Mouse (Mus musculus): ENCODE data around the gene Cpox. TPM values are rescaled to one million over a fixed set of nuclear protein-coding genes. Genes with fewer than 3 reads are reported as not detected.

Cpox gene
- polyA plus RNA-seq (2015; fragmentation: Nextera tagmentation; extraction: Ambion mirVana): 8.5 and 11.1 TPM in 2 replicates

DNA sequence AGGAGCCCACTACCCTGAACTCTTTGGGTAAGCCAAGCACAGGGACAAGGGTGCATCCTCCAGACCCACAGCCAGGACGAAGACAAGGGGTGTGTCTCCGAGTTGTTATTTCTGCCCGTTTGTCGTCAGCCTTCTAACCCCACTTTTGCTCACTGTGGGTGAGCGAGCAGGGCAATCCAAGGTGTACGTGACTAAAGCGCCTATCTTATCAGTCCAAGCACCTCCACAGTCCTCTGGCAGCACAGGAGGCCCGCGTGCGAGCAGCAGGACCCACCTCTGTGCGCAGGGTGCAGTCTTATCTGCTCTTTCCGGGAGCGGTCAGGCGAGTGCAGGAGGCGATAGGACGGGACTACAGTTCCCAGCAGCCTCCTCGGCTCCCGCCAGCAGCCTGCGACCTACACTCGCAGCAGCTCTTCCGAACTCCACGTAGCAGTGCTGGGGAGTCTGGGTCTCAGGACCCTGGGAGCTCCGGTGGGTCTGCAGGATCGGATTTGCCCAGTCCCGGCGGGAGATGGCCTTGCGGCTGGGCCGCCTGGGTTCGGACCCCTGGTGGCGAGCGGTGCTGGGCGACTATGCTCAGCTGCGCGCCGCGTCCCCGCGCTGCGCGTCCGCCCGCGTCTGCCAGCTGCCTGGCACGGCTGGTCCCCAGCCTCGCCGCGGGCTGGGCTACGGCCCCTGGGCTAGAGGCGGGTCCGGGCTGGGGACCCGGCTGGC is at the start of gene Cpox:
Gene Cpox, plus strand, starts transcription at position 376 of the 714 bp plus-strand sequence.
- Histone ChIP-seq H3K36me3 (ENCODE audit: control insufficient read depth, insufficient read depth) (0 out of 2 replicates have a peak, but pooled peaks cover 5% of the 10 kb centered on the region), H3K9ac (replicated peaks; ENCODE audit: low read depth, low read length) (peak within 1 kb of the TSS; percentile 91), H3K27ac (ENCODE audit: low read length) (peak within 1 kb of the TSS; percentile 65), H3K27me3 (replicated peaks; ENCODE audit: control insufficient read depth, insufficient read depth, low read length) (no peaks in the 10 kb centered on the region), H3K4me1 (replicated peaks; ENCODE audit: control insufficient read depth, insufficient read depth, low read length) (peaks cover 11% of the 10 kb centered on the region), H3K9me3 (ENCODE audit: control insufficient read depth, low read length) (no peaks in the 10 kb centered on the region), H3K4me2 (ENCODE audit: low read length) (peak within 1 kb of the TSS; percentile 88), H3K4me3 (replicated peaks; ENCODE audit: low read length) (peak within 1 kb of the TSS; percentile 87)
- peak; percentile 99 for ATAC-seq
- under 1% methylated on average over 51 of the region's 51 CpGs for WGBS

DNA sequence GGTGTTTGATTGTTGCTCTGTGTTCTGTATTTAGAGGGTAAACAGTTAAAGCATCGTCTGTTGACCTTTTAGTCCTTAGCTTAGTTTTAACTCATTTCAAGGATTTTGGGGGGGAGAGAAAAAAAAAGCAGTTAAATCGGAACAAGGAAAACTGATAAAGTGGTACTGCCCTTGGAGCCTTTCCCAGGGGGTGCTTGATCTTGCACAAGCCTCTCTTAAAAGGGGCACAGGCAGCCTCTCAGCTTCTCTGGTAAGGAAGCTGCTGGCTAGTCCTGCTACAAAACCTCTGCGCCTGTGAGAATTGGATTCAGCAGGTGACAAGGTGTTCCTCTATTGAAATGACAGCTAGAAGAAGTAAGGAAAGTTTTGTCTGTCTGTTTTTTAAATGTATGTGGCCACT is 47.7 kb upstream of the Cpox start:
- ATAC-seq: no peak
- Histone ChIP-seq H3K27ac (ENCODE audit: low read length) (no peak overlapping the region), H3K9me3 (ENCODE audit: control insufficient read depth, low read length) (no peaks in the 10 kb centered on the region), H3K4me1 (replicated peaks; ENCODE audit: control insufficient read depth, insufficient read depth, low read length) (no peaks in the 10 kb centered on the region), H3K4me2 (ENCODE audit: low read length) (no peak overlapping the region), H3K27me3 (replicated peaks; ENCODE audit: control insufficient read depth, insufficient read depth, low read length) (no peaks in the 10 kb centered on the region), H3K9ac (replicated peaks; ENCODE audit: low read depth, low read length) (no peak overlapping the region), H3K36me3 (ENCODE audit: control insufficient read depth, insufficient read depth) (no peaks in the 10 kb centered on the region), H3K4me3 (replicated peaks; ENCODE audit: low read length) (no peak overlapping the region)
- 94% methylated on average over 3 of the region's 3 CpGs for WGBS

DNA sequence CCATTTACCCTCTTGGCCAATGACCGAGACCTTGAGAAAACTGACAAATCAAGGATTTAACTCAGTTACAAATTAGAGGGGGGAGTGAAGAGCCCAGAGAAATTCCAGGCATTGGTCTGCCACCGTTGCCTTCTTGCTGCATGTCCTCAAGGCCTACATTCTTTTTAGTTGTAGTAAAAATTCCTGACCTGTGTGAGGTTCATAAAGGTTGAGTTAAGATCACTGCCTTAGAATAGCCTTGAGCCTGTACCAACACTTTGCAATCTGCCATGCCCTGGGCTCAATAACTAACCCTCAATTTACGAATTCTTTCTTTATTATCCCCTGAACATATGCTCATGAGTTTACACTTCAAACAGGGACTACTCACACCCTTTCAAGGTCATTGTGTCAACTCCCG is 47.0 kb upstream of the Cpox start:
- H3K4me1 ChIP-seq (replicated peaks; ENCODE audit: control insufficient read depth, insufficient read depth, low read length): no peaks in the 10 kb centered on the region
- no peak overlapping the region for H3K4me3 ChIP-seq (replicated peaks; ENCODE audit: low read length)
- no peak overlapping the region for H3K4me2 ChIP-seq (ENCODE audit: low read length)
- no peaks in the 10 kb centered on the region for H3K36me3 ChIP-seq (ENCODE audit: control insufficient read depth, insufficient read depth)
- no peak for ATAC-seq
- H3K27ac ChIP-seq (ENCODE audit: low read length): no peak overlapping the region
- H3K27me3 ChIP-seq (replicated peaks; ENCODE audit: control insufficient read depth, insufficient read depth, low read length): no peaks in the 10 kb centered on the region
- 75% methylated on average over 4 of the region's 4 CpGs for WGBS
- H3K9me3 ChIP-seq (ENCODE audit: control insufficient read depth, low read length): no peaks in the 10 kb centered on the region
- H3K9ac ChIP-seq (replicated peaks; ENCODE audit: low read depth, low read length): no peak overlapping the region

DNA sequence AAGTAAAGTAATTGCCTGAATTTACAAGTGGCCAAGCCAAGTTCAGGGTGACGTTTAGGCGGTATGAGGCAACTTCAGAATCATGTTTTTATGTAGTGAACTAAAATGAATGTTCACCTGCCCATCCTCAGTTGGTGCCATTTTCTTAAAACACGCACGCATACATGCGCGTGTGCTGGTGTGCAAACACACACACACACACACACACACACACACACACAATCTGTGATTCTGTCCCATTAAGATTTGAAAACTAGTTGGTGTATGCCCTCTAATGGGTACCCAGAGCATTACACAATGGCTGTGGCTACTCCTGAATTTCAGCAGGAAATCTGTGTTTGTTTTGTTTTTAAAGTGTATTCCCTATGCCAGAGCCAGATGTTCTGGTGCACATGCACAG is 46.1 kb upstream of the Cpox start:
- H3K4me3 ChIP-seq (replicated peaks; ENCODE audit: low read length): no peak overlapping the region
- no peaks in the 10 kb centered on the region for H3K9me3 ChIP-seq (ENCODE audit: control insufficient read depth, low read length)
- H3K27ac ChIP-seq (ENCODE audit: low read length): no peak overlapping the region
- no peaks in the 10 kb centered on the region for H3K36me3 ChIP-seq (ENCODE audit: control insufficient read depth, insufficient read depth)
- no peaks in the 10 kb centered on the region for H3K4me1 ChIP-seq (replicated peaks; ENCODE audit: control insufficient read depth, insufficient read depth, low read length)
- no peak overlapping the region for H3K4me2 ChIP-seq (ENCODE audit: low read length)
- 90% methylated on average over 6 of the region's 6 CpGs for WGBS
- no peak for ATAC-seq
- H3K9ac ChIP-seq (replicated peaks; ENCODE audit: low read depth, low read length): no peak overlapping the region
- H3K27me3 ChIP-seq (replicated peaks; ENCODE audit: control insufficient read depth, insufficient read depth, low read length): no peaks in the 10 kb centered on the region

DNA sequence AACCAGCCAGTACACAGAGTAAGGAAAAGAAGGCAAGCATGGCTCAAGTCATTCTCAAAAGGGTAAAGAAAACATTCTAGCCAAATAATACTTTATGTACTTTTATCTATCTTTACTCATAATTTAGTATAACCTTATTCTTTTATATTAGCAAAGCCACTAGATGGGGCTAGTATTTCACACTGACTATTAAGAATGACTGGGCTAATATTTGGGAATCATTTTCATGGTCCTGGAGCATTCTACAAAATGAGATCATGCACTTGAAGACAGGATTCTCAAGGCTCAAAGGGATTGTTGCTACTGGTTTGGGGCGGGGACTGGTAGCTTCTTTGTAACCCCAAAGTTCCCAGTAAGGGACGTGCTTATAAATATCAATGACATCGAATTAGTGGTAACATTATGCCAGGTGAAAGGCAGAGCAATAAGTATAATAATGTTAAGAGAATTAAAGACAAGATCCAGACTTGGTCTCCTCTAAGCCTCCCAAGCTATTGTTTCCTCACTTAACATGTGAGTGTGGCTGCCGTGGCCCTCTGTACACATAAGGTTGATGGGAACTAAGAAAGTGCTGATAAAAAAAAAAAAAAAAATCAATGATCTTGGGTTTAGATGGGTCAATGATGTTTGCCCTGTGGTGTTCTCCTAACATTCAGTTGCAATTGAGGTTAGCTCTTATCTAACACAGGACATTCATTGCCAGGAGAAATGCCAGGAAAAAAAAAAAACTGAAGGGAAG is 42.3 kb upstream of the Cpox start:
- no peaks in the 10 kb centered on the region for H3K4me1 ChIP-seq (replicated peaks; ENCODE audit: control insufficient read depth, insufficient read depth, low read length)
- ATAC-seq: no peak

DNA sequence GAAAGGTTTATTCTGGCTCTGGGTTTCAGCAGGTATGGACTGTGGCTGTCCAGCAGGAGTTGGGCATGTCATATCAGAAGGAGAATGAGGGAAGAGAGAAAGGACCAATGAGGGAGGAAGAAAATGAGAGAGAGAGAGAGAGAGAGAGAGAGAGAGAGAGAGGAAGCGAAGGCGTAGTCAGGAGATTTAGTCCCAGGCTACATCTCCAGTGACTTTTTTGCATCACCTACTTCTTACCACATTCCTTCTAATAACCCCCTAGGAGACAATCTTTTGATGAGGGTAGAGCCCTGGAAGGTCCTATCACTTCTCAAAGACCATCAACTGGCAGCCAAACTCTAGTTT is 41.8 kb upstream of the Cpox start:
- Histone ChIP-seq H3K9me3 (ENCODE audit: control insufficient read depth, low read length) (no peaks in the 10 kb centered on the region), H3K27me3 (replicated peaks; ENCODE audit: control insufficient read depth, insufficient read depth, low read length) (no peaks in the 10 kb centered on the region), H3K27ac (ENCODE audit: low read length) (no peak overlapping the region), H3K9ac (replicated peaks; ENCODE audit: low read depth, low read length) (no peak overlapping the region), H3K36me3 (ENCODE audit: control insufficient read depth, insufficient read depth) (no peaks in the 10 kb centered on the region), H3K4me1 (replicated peaks; ENCODE audit: control insufficient read depth, insufficient read depth, low read length) (no peaks in the 10 kb centered on the region), H3K4me3 (replicated peaks; ENCODE audit: low read length) (no peak overlapping the region), H3K4me2 (ENCODE audit: low read length) (no peak overlapping the region)
- WGBS: 100% methylated on average over 2 of the region's 2 CpGs
- no peak for ATAC-seq

More for the DNA sequence above, 42.3 kb upstream of the Cpox start:
- Histone ChIP-seq H3K4me2 (ENCODE audit: low read length) (no peak overlapping the region), H3K27ac (ENCODE audit: low read length) (no peak overlapping the region), H3K27me3 (replicated peaks; ENCODE audit: control insufficient read depth, insufficient read depth, low read length) (no peaks in the 10 kb centered on the region), H3K36me3 (ENCODE audit: control insufficient read depth, insufficient read depth) (no peaks in the 10 kb centered on the region), H3K9ac (replicated peaks; ENCODE audit: low read depth, low read length) (no peak overlapping the region), H3K4me3 (replicated peaks; ENCODE audit: low read length) (no peak overlapping the region), H3K9me3 (ENCODE audit: control insufficient read depth, low read length) (no peaks in the 10 kb centered on the region)
- WGBS: 90% methylated on average over 4 of the region's 4 CpGs

DNA sequence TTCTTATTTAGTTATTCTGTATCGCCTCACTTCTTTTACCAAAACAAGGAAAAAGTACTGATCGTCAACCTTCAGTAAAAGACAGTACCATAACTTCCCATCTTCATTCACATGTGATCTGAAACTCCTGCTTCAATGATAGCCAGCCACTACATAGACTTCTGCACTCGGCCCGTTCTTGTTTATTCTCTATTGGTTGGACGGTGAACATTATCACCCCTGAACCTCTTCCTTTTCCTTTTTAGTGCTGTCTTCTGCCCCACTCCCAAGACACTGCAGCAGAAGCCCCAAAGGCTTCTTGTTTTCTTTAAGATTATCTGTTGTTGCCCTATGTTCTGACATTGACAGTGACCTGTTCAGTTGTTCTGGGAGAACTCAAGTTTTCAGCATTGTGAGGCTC is 41.1 kb upstream of the Cpox start:
- H3K27ac ChIP-seq (ENCODE audit: low read length): no peak overlapping the region
- no peak overlapping the region for H3K9ac ChIP-seq (replicated peaks; ENCODE audit: low read depth, low read length)
- WGBS: 95% methylated on average over 5 of the region's 5 CpGs
- no peak for ATAC-seq
- no peaks in the 10 kb centered on the region for H3K36me3 ChIP-seq (ENCODE audit: control insufficient read depth, insufficient read depth)
- no peaks in the 10 kb centered on the region for H3K27me3 ChIP-seq (replicated peaks; ENCODE audit: control insufficient read depth, insufficient read depth, low read length)
- H3K4me3 ChIP-seq (replicated peaks; ENCODE audit: low read length): no peak overlapping the region
- H3K9me3 ChIP-seq (ENCODE audit: control insufficient read depth, low read length): no peaks in the 10 kb centered on the region
- H3K4me2 ChIP-seq (ENCODE audit: low read length): no peak overlapping the region
- H3K4me1 ChIP-seq (replicated peaks; ENCODE audit: control insufficient read depth, insufficient read depth, low read length): no peaks in the 10 kb centered on the region

DNA sequence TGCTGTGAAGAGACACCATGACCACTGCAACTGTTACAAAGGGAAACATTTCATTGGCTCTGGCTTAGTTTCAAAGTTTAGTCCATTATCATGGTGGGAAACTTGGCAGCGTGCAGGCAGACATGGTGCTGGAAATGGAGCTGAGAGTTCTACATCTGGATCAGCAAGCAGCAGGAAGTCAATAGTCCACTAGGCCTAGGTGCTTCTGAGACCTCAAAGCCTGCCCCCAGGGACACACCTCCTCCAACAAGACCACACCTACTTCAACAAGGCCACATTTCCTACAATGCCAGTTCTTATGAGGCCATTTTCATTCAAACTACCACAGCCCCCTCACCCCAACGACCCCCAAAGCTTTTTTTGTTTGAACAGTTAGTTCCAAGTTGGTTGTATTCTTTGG is 40.4 kb upstream of the Cpox start:
- 67% methylated on average over 2 of the region's 2 CpGs for WGBS
- Histone ChIP-seq H3K4me3 (replicated peaks; ENCODE audit: low read length) (no peak overlapping the region), H3K4me1 (replicated peaks; ENCODE audit: control insufficient read depth, insufficient read depth, low read length) (no peaks in the 10 kb centered on the region), H3K36me3 (ENCODE audit: control insufficient read depth, insufficient read depth) (no peaks in the 10 kb centered on the region), H3K27me3 (replicated peaks; ENCODE audit: control insufficient read depth, insufficient read depth, low read length) (no peaks in the 10 kb centered on the region), H3K4me2 (ENCODE audit: low read length) (no peak overlapping the region), H3K9ac (replicated peaks; ENCODE audit: low read depth, low read length) (no peak overlapping the region), H3K27ac (ENCODE audit: low read length) (no peak overlapping the region), H3K9me3 (ENCODE audit: control insufficient read depth, low read length) (no peaks in the 10 kb centered on the region)
- no peak for ATAC-seq

DNA sequence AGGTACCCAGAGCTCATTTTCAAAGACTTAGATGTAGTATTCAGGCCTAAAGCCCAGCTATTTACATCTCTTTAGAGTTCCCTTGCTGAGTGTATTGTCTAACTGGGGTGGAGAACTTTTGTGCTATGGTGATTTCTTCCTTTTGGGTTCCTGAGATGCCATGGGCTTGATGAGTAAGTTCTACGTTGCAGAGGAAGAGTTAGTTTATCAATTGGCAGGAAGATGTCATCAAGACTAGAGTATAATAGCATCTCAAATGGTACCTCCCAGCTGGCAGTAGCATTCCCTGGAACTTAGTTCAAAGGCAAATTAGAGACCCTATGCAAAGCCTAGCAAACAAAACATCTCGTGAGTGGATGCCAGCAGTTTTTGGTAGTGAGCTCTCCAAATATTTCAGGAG is 34.2 kb upstream of the Cpox start:
- WGBS: 54% methylated on average over 2 of the region's 2 CpGs
- Histone ChIP-seq H3K9ac (replicated peaks; ENCODE audit: low read depth, low read length) (no peak overlapping the region), H3K4me2 (ENCODE audit: low read length) (no peak overlapping the region), H3K9me3 (ENCODE audit: control insufficient read depth, low read length) (no peaks in the 10 kb centered on the region), H3K36me3 (ENCODE audit: control insufficient read depth, insufficient read depth) (no peaks in the 10 kb centered on the region), H3K4me1 (replicated peaks; ENCODE audit: control insufficient read depth, insufficient read depth, low read length) (no peaks in the 10 kb centered on the region), H3K27me3 (replicated peaks; ENCODE audit: control insufficient read depth, insufficient read depth, low read length) (no peaks in the 10 kb centered on the region), H3K4me3 (replicated peaks; ENCODE audit: low read length) (no peak overlapping the region), H3K27ac (ENCODE audit: low read length) (no peak overlapping the region)
- ATAC-seq: no peak

Data from forebrain, embryonic 16.5 days (tissue).